Mouse (Mus musculus): ENCODE measurements around the gene Traf3ip3. TPM values are rescaled to one million over a fixed set of nuclear protein-coding genes. Genes with fewer than 3 reads are reported as not detected.

The Traf3ip3 gene
- 1 to 10 TPM; 1.1 to 1.3 TPM for total RNA-seq (2021)

DNA sequence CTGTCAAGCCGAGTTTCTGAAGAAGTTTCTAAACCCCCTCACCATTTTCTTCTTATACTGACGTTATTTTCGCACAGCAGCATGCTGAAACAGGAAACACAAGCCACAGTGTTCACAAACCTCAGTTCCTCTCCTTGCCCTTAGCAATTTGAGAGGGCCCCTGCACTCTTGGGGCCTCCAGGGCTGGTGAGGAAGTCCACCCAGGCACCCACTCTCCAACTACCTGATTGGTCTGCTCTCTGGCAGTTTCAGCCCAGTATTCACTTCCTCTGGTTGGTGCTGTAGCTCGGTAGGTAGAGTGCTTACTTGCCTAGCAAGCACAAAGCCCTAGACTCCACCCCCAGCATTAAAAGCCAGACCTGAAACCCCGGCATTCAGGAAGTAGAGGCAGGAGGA, at the start of gene Traf3ip3:
Gene Traf3ip3 (minus strand): TSS at position 321 of the 396 bp plus-strand sequence.
- no peak for DNase-seq

DNA sequence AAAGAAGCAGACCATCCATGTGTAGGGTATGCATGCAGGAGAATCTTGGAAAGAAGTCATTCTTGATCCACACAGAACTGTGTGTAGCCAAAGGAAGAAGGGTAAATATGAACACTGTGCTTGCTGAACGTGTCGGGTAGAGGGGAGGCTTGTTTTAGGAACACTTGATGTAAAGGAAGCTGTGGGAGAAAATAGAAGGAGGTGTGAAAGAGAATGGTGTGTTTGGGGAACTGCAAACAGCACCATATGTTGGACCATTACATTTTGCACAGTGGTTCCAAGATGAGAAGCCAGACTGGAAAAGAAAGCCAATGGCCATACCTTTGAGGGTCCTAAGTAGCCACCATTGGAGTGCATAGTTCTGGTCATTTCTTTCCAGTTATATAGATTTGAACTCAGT, 48.5 kb upstream of the Traf3ip3 start:
- DNase-seq = no peak

DNA sequence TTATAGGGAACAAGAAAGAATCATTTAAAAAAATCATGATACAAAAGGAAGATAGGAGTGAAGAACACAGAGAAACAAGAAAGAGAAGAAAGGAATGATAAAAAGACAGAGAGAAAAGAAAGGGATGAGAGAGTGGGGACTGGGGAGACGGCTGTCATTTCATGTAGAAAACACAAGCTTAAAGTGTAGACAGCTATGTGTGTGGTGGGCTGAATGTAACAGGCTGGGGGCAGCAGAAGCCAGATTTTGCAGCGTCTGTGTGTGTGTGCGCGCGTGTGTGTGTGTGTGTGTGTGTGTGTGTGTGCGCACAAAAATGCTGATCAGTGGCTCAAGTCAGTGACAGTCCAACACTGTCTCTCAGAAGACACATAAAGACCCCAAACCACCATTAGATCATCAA, 42.7 kb upstream of the Traf3ip3 start:
- no peak for DNase-seq

DNA sequence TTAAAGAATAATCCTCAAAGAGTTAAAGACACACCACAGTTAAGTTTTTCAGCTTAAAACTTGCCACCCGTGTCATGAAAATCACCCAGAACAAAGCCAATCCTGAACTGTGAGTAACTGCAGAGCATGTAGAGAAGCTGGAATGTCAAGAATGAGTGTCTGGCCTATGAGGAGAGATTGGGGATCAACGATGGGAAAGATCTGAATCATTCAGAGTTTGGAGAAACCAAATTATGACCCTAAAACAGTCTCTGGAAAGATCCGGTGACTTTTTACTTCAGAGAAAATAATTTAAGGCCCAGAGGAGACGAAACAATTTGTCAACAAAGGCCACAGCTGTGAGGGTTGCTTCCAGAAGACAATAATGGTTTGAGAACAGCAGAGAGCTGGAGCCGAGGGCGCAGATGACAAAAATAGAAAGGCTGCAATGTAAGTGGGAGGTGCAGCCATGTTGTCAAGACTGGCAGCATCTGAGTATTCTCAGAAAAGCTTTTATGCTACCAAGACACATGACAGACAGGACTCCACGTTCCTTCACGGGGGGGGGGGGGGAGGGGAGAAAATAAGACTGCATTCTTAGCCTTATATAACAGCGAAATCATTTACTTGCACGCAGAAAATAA, 42.2 kb upstream of the Traf3ip3 start:
- no peak for DNase-seq

DNA sequence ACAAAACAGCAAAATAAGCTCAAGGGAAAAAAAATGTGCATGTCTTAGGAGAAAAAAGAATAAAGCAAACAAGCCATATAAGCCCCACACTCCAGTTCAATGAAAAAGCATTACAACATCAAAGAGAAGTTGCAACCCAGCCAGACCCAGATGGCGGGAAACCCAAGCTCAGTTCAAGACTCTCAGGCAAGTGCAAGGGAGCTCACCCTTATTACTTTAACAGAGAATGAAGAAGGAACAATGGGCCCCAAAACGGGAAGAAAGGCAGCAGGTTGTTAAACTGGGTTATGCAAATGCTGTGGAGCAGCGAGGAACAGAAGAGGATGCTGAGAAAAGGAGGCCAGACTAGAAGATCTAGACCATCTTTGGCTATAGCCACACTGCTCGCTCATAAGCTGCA, 41.4 kb upstream of the Traf3ip3 start:
- DNase-seq = no peak

DNA sequence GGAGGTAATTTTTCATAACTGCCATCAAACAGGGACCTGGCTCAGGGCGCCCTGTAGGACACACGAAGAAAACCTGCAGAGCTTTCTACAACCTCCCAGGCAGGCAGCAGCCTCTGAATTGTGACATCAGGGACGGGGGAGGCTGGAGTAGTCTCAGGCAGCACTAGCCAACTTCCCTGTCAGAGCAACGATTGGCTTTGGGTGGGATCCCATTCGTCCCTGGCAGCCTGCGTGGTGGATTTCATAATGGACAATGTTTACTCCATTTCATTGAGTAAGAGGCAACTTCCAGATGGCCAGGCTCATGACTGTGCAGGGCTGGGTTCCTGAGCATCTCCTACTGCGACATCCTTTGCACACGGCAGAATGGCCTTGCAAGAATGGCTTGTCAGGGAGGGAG, 40.7 kb upstream of the Traf3ip3 start:
- peak; percentile 85 to 88 for DNase-seq

DNA sequence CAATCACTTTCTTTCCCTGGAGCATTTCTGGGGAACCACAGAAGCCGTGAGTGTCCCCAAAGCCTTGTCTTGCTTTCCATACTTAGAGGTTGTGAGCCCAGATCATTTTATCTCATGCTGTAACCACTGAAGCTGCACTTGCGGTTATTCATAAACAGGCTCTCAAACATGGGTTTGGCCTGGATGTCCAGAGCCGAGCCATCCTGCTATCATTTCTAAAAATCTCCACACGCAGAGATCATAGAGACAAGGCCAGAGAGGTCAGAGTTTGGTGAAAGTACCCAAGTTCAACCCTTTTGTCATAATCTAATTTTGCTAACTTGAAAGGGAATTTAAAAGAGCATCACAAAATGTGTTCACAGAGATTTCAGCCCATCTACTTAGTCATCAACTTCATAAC, 39.9 kb upstream of the Traf3ip3 start:
- no peak for DNase-seq

DNA sequence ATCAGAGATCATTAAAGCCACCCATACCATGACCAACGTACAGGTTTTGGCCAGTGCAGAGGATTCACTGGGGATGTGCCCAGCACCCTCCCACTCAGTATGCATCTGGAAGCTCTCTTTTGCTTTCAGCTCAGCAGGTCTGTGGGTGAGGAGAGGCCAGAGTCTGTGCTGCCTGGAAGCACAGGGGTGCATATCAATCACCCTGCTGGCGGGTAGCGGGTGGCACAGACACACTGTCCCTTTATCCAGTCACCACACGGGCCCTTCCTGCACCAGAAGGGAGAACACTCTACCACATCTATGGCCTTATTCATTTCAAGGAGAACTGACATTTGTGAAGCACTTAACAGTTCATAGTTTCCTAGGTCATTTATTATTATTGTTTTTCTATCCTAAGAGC, 36.9 kb upstream of the Traf3ip3 start:
- DNase-seq = no peak

DNA sequence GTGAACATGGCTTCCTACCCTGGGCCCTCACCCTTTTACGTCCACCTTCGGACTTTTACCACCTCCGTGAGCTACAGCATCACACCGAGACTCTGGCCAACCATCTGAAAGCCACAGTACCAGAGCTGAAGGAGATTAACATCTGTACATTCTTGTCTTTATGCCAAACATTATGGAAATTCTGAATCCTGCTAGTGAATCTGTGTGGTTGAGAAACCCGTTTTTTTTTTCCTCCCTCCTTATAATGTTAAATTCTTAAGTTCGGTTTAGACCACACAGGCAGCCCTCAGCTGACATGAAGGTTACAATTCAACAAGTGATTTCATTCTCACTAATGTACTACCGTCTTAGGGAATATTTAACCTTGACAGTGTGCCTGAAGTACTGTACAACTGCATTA, 33.4 kb upstream of the Traf3ip3 start:
- DNase-seq = no peak

DNA sequence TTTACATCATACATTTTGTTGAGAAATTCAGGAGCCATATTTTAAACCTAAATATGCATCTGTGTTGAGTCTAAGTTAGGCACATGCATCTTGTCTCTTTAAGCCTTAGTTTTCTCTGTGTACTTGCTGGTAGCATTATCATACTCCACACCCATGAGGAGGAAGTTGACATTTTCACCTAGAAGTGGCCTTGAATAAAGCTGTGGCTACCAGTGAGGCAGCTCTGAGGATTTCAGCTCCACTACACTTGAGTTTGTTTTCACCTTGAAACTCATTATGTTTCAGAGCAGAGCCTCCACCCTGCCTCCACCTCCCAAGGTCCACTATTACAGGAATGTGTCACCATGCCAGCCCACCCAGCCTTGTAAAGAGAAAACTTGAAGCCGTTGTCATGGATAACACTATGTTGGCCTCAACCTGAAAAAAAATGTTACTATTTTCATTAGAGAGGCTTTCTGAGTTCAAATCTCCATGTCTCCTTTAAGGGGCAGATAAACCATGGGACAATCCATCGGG, 32.7 kb upstream of the Traf3ip3 start:
- no peak for DNase-seq

DNA sequence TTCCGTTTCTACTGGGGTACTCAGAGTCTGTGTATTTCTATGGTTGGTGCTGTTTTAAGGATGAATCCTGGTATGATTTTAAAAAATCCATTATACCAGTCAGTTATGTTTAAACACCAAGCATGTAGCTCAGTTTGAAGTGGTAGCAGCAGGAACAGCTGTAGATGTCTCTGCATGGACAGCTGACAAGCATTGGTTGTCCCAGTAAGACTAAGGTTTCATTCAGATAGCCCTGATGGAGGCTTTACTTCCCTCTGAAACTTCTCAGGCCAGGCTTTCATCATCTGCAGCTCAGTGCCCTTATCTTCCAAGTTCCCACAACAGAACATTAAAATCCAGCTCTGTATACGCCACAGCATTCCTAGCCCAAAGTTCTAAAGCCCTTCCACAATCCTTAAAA, 31.2 kb upstream of the Traf3ip3 start:
- DNase-seq = no peak

DNA sequence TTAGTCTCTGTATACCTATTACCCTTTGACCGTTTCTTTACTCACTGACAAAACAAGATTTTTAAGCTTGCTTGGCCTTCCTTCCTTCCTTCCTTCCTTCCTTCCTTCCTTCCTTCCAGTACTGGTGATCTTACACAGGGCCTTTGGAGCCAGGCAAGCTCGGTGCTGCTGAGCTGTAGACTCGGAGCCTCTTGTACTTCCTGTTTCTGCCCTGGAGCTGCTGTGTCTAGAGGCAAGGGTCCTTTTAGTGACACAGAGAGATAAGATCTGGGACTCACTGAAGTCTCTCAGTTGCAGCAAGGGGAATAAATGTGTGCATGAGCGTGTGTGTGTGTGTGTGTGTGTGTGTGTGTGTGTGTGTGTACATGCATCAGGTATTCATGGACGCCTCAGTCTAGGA, 29.4 kb upstream of the Traf3ip3 start:
- DNase-seq = no peak

DNA sequence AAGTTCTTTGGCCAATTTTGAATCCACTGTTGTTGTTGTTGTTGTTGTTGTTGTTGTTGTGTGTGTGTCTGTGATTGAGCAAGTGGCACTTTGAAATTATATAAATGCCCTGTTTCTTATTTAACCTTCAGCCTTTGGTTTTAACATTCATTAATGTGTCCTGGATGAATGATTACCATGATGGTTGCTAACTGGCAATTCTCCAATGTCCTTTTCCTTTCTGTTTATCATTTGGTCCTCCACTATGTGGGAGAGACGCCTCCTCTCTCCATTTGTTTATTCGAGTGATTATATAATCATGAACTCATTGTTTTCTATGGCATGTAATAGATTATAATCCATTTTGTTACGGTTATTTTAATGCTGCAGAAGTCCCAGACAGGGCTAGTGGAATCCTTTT, 29.0 kb upstream of the Traf3ip3 start:
- no peak for DNase-seq

DNA sequence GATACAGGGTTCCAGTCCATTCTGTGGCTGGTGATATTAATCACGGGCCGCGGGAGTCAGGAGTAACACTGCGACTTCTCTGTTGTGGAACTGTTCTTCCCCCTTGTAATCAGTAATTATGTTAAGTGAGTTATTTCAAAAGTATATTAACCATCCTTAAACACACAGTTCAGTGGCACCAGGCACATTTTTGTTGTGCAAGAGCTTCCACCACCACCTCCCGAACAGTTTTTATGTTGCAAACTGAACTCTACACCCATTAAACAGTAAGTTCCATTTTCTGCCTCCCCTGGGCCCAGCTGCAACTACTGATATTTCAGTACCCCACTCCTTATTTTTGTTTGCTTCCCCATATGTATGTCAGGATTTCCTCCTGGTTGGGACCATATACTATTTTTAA, 28.1 kb upstream of the Traf3ip3 start:
- no peak for DNase-seq

DNA sequence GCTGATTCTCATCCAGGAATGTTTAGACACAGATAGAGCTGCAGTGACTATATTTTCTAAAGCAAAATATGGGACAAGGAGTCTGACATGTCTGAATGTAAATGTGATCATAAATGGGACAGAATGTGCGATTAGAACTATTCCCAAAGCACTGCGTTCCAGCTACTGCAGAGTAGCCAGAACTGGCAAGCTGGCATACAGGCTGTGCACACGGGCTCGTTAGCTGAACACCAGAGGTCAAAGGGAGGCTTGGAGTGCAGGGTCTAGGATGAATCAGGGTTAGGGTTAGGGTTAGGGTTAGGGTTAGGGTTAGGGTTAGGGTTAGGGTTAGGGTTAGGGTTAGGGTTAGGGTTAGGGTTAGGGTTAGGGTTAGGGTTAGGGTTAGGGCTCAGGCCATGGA, 26.0 kb upstream of the Traf3ip3 start:
- DNase-seq = no peak

DNA sequence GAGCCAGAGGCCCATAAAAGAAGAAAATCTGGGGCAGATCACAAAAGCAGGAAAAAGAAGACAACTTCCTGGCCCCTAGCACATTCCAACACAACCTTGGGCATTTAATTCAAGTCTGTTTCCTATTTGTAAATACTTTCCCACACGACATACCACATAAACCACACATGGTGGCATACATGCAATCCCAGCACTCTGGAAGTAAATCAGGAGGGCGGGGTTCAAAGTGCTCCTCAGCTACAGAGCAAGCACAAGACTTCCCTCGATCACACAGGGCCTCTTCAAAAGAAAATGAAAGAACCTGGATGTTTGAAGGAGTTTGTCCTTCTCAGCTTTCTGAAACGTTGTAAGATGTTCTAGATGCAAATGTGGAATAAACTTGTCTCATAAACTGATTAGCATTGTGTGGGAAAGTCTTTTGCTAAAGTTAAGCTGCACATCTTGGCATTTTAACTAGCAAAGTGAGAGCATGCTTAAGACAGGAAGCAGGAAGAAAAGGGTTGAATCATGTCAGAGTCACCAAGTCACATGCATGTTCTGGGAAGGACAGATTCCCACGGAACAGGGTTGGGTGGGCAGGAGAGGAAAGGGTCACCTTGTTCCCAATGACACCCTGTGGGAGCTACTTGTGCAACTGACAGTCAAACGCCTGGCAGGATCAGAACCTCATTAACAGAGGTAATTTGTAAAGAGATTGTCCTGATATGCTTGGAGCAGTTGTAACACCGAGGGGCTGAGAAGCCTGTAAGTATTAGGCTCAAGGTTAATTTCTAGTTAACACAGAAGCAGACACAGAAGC, 25.4 kb upstream of the Traf3ip3 start:
- no peak for DNase-seq

DNA sequence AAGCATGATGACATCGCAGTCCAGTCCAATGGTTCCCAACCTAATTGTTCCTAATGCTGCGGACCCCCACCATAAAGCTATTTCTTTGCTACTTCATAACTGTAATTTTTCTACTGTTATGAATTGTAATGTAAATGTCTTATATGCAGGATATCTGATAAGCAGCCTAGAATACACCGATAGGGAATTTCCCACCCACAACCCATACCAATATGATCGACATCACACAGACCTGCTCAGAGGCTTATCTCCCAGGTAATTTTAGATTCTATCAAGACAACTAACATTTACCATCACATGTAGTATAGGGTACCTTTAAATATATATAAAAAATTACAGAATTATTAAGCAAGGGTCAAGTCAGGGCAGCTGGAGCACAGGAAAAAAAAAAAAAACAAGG, 24.6 kb upstream of the Traf3ip3 start:
- no peak for DNase-seq

DNA sequence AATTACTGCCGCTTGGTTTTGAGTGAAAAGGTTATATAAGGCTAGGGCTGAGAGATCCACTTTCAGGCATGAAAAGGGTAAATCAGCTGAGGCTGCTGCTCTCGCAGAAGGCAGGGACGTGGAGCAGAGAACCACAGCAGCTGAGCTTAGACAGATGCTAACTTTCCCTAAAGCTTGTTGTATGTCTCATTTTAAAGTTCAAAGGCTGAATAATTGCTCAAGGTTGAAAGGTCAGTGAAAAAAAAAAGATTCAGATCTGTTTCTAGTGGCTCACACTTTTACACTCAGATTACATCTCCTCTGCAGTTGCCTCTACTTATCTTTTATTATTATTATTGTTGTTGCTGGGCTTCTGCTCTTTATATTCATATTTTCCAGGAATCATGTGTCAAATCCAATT, 24.0 kb upstream of the Traf3ip3 start:
- DNase-seq = no peak

DNA sequence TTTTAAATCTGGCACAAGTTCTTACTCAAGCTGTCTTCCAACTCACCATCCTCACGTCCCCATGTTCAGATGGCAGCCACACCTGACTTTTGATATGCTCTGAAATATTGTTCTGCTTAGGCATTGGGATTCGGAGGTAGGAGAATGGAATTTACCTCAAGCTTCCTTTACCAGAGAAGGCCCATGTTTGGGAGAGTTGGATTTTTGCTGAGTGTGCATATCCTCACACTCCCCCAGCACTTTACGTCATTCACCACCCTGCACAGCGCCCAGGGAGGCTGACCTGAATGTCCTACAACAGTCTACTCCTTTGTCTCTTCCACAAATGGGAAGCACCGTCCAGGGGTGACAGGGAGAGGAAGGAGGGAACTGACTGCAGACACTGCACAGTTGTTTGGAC, 18.9 kb upstream of the Traf3ip3 start:
- DNase-seq = no peak

DNA sequence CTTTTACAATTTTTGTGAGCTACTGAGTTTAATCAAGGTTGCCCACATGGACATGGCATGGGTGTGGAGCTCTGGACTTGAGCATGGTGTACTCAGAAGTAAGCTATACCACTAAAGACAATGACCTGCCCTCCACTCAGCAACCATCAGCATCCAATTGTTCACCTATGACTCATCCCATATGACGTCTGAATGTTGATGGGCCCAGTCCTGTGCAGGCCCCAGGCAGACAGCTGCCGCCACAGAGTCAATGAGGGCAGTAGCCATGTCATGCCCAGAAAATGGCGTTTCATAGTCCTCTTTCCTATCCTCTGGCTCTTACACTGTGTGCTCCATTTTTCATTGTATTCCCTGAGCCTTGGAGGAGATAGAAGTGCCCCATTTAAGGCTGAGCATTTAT, 14.5 kb upstream of the Traf3ip3 start:
- DNase-seq = no peak

DNA sequence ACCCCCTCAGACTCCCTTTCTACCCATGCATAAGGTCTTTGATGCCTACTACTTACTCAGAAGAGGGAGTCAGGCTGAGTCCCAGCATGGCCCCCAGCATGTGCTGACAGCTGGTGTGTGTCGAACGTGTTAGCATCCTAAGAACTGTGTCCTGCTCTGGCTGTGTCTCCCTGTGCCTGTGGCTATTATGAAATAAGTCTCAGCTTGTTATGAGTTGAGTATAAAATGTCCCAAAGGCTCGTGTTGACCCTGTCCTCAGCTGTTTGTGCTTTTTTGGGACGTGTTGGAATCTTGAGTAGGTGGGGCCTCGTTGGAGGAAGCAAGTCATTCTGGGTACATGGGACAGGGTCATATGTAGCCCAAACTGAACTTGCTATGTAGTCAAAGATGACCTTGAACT, 12.6 kb upstream of the Traf3ip3 start:
- DNase-seq = no peak

DNA sequence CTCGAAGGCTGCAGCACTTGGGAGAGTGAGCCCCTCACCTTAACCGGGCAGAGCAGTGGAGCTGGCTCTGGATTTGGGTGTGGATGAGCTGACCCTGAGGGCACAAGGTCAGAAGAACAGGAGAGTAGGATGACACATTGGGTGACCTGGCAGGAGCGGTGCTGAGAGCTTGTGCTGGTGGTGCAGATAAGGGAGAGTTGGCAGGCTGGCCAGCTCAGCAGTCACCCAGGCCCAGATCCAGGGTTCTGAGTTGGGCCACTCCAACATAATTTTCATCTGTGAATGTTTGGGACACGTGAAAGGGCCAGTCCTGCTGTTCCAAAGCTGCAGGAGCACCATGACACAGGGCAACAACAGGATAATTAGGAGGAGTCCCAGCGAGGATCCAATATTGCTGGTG, 9.9 kb upstream of the Traf3ip3 start:
- DNase-seq = no peak

DNA sequence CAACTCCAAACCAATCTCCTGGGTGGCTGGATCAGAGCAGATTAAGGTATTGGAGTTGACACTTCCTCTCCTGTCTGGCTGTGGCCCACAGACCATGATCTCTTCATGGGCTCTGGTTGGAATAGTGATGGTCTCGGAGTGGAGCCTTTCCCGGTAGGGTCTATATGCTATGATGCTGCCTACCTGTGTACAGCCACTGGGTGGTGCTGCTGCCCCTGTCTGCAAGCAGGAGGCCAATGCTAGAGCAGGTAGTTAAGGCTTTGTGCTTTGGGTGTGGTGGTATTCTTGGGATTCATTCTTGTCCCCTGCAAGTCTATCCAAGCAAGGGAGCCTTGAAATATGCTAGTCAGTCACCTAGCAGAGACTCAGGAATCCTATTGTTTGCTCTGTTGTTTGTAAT, 6.7 kb upstream of the Traf3ip3 start:
- peak in 1 of 2 experiments; percentile 50 for DNase-seq

DNA sequence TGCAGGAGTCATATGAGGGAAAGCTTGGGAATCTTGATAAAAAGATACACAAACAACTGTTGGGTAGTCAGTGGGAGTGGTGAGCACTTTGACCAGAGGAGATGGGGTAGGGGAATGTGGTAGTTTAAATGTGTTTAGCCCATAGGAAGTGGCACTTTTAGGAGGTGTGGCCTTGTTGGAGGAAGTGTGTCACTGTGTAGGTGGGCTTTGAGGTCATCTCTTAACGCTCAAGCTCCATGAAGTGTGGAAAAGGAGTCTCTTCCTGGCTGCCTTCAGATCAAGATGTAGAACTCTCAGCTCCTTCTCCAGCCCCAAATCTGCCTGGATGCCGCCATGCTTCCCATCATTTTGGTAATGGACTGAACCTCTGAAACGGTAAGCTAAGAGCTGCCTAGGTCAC, 6.0 kb upstream of the Traf3ip3 start, which contains the start of gene Lamb3:
Gene Lamb3 (plus strand): TSS at position 197 of the 400 bp plus-strand sequence.
- no peak for DNase-seq

All from layer of hippocampus, postnatal 36 days (tissue).